Mouse (Mus musculus): ENCODE results near the gene Tusc2.

The Tusc2 gene

DNA sequence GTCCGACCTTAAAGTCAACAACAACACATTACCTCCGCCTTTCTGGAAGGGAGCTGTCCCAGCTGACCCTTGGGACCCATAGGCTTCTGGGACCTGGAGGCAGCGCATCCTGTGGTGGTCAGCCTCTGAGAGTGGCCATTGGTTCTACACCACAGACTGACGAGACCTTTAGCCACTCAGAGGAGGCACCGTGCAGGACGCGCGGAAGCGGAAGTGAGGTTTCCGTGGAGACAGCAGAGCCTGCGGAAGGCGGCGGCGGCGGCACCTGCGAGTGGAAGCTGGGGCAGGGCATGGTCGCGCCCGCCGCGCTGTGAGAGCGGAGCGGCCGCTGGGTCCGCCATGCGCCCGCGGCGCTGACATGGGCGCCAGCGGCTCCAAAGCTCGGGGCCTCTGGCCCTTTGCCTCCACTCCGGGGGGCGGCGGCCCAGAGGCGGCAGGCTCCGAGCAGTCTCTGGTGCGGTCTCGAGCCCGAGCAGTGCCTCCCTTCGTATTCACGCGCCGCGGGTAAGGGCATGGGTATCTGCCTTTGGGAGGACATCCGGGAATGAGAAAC, at the start of gene Tusc2:
Tusc2 (plus strand) TSS at position 227 of the 553 bp plus-strand sequence.
- DNase-seq: peak; percentile 97

DNA sequence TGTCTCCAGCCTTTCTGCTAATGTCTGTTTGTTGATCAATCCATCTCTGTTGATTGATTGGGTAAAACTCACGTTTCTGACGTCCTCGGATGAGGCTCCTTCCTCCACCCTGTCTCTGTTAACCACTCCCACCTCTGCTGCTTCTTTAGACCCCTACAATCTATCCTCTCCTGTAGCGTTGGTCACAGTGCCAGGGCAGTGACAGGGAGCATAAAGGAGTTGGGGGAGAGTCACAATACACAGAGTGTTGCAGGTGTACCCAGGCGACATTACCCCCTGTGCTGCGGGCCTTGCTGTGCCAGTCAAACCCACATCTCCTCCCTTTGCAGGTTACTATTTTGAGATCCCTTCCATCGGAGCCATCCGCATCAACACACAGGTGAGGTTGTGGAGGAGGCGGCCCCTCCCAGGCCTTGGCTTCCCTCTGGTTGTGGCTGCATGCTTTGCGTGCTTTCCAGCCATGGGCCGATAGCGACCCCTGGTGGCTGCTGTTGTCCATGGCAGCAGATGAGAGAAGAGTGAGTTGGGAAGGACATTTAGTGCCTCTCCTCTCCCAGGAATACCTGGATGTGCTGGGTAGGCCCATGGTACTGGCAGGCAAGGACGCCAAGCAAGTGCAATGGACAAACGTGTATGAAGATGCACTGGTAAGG, 48.6 kb upstream of the Tusc2 start:
- DNase-seq: peak; percentile 58

DNA sequence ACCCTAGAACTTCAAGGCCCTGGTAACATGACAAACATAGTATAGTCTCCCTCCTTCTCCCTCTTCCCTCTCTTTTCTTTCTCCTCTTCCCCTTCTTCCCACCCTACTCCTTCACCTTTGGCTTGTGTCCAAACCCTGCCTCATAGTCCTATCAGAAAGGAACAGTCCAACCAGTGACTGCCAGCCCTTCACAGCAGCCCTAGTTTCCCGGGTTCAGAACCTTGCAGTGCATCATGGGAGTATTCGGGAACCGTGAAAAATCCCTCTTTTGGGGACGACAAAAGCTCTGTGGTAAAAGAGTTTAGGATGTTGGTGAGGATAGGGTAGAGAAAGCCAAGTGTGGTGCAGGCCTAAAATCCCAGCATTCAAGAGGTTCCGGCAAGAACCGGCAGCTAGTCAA, 42.7 kb upstream of the Tusc2 start:
- no peak for DNase-seq

DNA sequence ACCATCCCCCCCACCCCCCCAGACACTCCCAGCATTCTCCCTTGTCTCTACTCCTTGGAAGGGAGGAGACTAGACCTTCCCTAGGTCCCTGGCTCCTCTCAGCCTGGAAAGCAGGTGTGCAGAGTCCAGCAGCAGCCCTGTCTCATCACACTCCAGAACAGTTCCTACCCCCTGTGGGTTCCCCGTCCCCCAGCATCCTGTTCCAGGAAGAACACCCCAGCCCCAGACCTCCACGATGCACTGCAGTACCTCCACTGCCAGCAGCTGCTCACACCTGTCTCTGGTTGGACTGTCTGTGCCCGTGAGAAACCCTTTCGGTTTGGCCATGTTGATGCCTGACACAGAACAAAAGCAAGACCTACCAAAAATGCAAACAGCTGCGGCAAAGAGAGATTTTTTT, 41.9 kb upstream of the Tusc2 start:
- no peak for DNase-seq

DNA sequence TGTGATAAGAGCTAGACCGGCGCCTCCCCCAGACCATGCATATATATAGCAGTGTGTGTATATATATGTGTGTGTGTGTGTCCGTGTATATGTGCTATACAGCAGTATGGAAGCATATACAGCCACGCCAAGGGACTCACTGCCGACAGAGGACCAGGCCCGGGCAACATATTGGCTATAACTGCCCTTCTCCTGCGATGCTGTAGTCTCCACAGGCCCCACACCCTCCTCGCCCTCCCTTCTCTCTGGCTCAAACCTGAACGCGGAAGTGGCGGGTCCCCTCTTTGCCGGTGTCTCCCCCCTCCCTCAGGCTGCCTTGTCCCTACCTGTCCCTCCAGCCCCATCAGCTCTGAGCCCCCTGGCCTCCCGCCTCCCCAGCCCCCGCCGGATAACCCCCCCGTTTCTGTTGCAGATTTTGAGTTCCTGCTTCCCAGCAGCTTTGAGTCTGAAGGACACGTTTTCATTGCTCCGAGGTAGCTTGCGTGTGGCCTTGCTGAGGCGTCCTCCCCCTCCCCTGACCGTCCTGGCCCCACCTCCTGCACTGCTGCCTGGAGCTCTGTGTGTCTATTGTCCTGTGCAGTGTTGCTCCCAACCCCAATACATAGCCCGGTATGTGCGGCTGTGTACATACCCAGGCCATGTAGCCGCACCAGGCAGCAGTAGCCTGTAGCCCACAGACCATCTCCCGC, 41.2 kb upstream of the Tusc2 start:
- no peak for DNase-seq

DNA sequence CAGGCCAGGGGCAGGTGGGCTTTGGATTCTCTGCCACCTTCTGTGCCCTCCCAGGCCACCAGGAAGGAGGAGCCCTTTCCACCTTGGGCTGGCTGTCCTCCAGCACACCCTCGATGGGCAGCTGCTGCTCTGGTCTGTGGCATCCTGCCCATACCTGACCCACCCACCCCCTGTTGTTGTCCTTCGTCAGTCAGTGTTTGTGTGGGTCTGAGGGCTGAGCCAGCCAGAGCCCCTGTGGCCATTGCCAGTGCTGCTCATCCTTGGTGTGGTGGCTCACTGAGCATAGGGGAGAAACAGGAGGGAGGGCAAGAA, 40.7 kb upstream of the Tusc2 start:
- no peak for DNase-seq

DNA sequence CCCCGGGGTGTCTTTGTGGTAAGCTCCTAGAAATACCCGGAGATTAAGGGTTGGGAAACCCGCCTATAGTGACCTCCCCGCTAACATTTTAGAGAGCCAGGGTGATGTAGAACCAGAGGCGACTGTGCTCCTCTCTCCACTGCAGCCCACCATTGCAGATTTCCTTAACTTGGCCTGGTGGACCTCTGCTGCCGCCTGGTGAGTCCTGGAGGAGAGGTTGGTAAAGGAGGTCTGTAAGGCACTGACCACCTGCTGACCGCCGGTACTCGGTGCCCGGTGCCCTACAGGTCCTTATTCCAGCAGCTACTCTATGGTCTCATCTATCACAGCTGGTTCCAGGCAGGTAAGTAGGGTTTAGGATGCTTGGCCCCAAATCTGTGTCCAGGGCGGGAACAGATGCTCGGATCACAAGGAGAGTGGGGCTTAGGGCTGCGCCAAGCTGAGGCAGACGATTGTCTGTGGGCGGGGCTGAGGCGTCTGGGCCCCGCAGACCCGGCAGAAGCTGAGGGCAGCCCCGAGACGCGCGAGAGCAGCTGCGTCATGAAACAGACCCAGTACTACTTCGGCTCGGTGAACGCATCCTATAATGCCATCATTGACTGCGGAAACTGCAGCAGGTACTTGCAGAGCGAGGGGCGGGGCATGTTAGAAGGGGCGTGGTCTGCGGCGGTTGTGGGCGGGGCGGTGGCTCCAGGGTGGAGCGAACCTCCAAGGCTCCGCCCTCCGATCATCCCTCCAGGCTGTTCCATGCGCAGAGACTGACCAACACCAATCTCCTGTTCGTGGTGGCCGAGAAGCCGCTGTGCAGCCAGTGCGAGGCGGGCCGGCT, 36.6 kb upstream of the Tusc2 start:
- DNase-seq: peak; percentile 71

DNA sequence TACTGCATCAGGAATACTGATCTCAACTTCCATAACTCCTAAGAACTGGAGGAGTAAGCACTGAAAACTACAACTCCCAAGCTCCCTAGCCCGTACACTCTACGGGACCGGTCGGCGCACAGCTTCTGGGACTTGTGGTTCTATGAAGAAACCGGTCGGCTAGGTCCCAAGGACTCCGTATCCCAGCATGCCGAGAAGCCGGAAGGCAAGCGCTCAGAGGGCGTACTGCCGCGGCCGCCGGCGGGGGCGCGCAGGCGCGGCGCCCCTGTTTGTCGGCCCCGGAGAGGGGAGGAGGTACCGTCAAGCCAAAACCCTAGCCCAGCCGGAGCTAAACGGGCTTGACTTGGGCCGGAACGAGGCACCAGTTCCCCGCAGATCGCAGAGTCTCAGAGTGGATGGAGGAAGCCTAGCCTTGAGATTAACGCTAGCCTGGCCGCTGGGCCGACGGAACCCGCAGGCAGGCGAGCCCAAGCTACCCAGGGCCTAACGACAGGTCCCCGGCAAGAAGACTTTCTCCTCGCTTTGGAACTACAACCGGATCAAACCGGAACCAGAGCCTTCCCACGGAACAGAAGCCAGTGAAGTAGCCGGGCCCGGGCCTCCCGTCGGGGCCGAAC, 29.2 kb upstream of the Tusc2 start, which contains the start of gene Tmem115:
Tmem115 (plus strand) TSS at position 155 of the 617 bp plus-strand sequence.
- peak; percentile 98 for DNase-seq

DNA sequence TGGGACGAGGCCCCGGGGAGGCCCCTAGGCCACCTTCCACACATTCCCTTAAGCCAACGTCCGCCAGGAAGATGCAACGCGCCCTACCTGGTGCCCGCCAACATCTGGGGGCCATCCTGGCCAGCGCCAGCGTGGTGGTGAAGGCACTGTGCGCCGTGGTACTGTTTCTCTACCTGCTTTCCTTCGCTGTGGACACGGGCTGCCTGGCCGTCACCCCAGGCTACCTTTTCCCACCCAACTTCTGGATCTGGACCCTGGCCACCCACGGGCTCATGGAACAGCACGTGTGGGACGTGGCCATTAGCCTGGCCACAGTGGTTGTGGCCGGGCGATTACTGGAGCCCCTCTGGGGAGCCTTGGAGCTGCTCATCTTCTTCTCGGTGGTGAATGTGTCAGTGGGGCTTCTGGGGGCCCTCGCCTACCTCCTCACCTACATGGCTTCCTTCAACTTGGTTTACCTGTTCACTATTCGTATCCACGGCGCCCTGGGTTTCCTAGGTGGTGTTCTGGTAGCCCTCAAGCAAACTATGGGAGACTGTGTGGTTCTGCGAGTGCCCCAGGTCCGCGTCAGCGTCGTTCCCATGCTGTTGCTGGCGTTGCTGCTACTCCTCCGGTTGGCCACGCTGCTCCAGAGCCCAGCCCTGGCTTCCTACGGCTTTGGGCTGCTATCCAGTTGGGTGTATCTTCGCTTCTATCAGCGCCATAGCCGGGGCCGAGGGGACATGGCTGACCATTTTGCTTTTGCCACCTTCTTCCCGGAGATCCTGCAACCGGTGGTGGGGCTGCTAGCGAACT, 28.4 kb upstream of the Tusc2 start:
- peak; percentile 40 for DNase-seq

DNA sequence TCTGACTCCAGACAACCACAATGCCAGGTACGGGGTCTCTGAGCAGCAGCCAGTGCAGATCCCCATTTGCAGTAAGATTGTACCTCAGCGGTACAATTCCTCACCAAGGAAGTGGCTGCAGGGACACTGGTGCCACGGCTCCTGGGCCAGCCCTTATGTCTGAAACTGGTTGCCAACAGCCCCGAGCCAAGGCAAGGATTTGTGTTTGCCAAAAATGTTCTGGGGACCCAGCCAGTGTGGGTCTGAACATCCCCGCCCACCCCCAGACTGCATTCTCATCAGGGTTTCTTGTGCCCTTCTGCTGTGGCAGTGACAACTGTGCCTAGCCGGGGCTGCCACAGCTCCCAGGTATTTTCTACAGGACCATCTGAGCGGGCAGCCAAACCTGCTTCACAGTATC, 24.8 kb upstream of the Tusc2 start:
- DNase-seq: no peak

DNA sequence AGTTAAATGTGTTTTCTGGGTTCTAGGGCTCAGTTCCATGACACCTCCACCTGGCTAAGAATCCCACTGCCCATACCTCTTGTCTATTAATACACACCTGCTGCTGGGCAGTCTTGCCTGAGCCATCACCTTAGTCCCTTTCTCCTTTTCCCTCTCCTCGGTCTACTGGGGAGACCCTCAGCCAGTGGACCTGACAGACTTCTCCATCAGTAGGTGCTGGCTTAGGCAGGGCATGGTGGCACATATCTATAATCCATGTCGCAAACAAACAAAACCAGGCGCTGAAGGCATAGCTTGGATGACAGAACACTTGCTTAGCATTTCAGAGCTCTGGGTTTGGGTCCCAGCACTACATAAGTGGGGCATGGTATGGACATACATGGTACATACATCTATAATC, 24.3 kb upstream of the Tusc2 start:
- DNase-seq: no peak

DNA sequence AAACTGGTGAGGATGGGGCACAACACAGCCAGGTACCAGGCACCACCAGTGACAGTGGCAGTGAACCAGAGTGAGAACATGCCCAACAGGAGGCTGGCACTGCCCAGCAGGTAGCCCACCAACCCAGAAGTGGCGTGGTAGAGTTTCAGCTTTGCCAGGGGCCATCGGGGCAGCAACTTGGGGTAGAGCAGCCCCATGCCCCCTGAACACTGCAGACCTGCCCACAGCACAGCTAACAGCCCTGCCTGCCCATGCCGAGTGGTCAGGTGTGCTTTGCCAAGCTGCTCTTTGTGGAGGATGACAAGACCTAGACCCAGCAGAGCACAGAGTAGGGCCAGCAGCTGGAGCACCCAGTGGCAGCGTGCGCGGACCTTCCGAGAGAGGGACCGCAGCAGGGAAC, 23.1 kb upstream of the Tusc2 start:
- DNase-seq: peak; percentile 18

DNA sequence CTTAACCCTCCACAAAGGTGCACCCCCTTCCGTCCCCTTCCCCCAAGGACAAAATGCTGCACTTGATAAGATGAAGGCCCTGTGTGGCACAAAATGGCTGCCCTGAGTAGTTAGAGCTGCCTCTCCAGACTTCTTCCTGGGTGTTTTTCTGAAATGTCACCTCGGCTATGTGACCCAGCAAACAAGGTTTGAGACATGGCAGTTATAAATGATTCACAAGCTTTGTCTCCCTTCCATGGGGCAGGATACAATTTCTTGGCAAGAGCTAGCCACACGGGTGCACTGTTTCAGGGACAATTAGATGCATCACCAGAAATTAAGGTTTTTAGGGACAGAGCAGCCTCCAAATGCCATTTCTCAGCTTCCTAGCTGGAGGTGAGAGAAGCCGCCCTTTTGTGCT, 22.6 kb upstream of the Tusc2 start:
- peak; percentile 28 for DNase-seq

DNA sequence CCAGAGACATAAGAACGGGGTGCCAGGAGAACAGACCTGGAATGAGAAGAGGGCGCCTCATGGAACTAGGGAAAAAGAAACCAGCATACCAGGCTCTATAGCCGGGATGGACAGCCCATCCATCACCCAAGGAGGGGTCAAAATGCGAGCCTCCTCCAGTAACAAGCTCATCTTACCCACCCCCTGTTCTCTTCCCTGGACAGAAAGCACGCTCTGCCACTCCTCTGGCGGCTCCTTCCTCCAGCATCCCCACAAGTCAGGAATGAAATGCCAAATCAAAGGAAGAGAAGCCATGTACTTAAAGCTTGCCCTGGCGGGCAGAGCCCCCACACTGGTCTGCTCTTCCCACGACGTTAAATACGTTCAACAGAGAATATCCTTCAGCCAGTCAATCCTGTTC, 22.1 kb upstream of the Tusc2 start:
- no peak for DNase-seq

DNA sequence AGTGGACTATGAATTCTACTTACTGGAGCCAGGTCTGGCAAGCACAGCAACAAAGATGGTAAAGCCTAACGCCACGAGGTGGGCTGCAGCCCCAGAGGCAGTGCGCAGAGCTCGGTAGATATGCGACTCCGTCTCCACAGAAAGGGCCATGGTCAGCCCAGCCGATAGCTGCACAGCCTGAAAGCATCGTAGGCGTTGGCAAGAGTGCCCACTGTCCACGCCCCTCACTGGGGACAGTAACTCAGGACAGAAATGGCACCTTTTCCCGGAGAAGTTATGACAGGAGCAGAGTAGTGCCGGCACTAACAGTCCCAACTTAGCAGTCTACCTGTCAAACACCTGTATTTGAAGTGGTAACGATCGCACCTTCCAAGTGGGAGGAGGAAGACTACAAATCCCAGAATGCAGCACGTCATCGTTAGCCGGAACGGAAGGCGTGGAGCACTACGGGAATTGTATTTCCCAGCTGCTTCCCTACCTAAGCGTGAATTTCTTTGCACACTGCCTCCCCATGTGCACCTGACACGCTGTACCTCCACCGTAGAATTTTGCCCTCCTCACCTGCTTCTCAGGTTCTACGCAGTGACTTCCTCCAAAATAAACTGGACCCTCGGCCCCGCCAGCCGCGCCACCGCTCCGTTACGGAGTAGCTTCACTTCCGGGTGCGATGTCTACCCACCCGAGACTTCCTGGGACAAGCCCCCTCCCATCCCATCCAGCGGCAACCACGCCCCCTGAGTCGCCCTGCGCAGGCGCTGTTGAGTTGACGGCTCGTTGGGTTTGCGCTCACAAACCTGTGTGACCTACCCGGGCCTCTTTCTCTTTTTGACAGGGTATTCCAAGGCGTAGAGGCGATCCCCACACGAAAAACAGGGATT, 21.3 kb upstream of the Tusc2 start, which contains the start of the genes Cyb561d2 and Nprl2:
Cyb561d2 (minus strand) TSS at position 720 of the 878 bp plus-strand sequence.
Nprl2 (plus strand) TSS at position 753 of the 878 bp plus-strand sequence.
- peak; percentile 94 for DNase-seq

DNA sequence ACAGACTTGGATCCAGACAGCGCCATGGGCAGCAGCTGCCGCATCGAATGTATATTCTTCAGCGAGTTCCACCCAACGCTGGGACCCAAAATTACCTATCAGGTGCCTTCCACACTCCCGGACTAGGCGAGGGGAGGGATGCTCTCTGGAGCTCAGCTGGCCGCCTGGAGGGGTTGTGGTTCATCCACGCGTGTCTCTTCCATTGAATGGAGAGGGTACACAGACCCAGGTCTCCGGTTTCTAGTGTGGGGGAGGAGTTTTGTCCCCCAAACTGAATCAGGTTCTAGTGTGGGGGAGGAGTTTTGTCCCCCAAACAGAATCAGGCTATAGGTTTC, 20.7 kb upstream of the Tusc2 start:
- no peak for DNase-seq

DNA sequence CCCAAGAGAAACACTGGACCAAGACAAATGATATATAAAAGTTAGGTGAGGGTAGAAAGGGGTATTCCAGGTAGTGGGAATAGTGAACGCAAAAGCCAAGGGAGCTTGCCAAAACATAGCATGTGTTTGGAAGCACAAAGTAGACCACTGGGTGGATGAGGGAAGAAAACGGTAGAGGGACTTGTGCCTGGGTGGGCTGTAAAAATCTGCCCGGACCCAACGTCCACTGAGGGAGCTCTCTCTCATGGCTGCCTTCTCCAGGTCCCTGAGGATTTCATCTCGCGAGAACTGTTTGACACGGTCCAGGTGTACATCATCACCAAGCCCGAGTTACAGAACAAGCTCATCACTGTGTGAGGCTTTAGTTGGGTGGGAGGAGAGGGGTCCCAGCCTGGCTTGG, 20.3 kb upstream of the Tusc2 start:
- DNase-seq: peak; percentile 35

DNA sequence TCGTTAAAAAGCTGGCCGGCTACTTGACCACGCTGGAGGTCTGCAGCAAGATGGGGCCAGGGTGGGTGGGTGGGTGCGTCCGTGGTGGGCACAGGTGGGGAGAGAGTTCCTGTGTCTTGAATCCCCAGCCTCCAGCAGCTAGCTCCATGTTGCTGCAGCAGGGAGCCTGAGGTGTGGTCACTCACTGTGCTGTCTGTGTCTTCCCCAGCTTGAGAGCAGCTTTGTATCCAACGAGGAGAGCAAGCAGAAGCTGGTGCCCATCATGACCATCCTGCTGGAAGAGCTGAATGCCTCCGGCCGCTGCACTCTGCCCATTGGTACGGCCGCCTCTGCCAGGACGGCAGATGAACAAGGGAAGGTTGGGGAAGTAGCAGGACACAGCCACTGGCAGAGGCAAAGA, 19.8 kb upstream of the Tusc2 start:
- no peak for DNase-seq

DNA sequence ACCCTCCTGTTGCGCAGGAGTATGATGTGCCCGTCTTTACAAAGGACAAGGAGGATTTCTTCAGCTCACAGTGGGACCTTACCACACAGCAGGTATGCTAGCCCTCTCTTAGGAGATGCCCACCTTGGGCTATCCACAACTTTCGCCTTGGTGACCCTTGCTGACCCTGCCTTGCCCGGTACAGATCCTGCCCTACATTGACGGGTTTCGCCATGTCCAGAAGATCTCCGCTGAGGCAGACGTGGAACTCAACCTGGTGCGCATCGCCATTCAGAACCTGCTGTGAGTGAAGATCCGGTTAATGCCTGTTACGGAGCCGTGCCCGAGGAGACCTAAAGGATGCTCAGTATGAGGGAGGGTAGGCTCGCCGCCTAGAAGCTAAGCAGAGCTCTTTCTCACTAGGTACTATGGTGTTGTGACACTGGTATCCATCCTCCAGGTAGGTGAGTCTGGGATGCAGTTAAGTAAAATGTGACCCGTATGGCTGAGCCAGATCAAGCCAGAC, 18.8 kb upstream of the Tusc2 start:
- peak; percentile 28 for DNase-seq

DNA sequence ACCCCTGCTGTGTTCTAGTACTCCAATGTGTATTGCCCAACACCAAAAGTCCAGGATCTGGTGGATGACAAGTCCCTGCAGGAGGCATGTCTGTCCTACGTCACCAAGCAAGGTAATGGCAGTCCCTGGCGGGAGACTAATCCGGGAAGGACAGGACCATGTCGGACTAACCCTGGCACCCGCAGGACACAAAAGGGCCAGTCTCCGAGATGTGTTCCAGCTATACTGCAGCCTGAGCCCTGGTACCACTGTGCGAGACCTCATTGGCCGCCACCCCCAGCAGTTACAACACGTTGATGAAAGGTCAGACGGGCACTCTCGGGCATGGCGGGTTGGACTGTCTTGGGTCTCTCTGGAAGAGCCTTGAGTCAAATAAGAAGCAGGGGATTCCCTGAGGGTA, 18.3 kb upstream of the Tusc2 start:
- DNase-seq: peak; percentile 27

DNA sequence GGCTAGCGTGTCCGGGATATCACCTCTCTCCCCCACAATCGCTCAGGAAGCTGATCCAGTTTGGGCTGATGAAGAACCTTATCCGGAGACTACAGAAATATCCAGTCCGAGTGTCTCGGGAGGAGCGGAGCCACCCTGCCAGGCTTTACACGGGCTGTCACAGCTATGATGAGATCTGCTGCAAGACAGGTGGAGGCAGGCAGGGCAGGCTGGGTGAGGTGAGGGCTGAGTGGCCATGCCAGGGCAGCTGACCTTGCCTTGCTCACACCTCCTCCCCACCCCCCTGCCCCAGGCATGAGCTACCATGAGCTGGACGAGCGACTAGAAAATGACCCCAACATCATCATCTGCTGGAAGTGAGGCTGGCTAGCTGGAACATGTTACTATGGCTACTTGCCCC, 17.9 kb upstream of the Tusc2 start:
- DNase-seq: peak; percentile 34
